Mouse (Mus musculus): ENCODE data around the gene Bcas3. TPM values are rescaled to one million over a fixed set of nuclear protein-coding genes. Genes with fewer than 3 reads are reported as not detected.

Gene Bcas3
- polyA plus RNA-seq, 1 experiment from 2014 or later: 13.6 TPM

DNA sequence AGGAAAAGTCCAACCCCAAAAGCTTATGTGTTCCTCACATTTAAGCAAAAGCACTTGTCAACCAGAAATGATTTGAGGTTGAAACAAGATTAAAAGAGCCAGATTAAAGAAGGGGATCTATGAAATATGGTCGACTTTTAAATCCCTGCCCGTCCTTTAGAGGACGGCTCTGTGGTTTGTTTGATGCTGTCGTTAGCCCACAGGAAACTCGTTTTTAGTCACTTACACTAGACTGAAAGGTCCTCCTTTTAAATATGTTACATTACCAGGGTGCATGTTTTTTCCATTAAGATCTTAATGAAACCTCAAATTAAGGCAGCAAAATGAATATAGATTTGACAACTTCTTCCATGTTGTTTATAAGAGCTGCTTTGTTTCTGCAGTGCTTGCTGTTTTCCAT lies 192.6 kb downstream of the Bcas3 start:
- Histone ChIP-seq H3K4me1 (ENCODE audit: insufficient read depth) (no peaks in the 10 kb centered on the region), H3K4me2 (ENCODE audit: low read depth, low read length) (no peak overlapping the region), H3K27ac (ENCODE audit: low read depth) (no peak overlapping the region), H3K9ac (replicated peaks) (no peak overlapping the region), H3K36me3 (replicated peaks; ENCODE audit: insufficient read depth, low read length) (no peaks in the 10 kb centered on the region), H3K4me3 (ENCODE audit: low read depth, low read length) (no peak overlapping the region), H3K27me3 (ENCODE audit: insufficient read depth, low read length) (no peaks in the 10 kb centered on the region), H3K9me3 (ENCODE audit: low read length) (no peaks in the 10 kb centered on the region)
- WGBS (ENCODE audit: insufficient replicate concordance): 40% methylated on average over 5 of the region's 5 CpGs
- TF ChIP-seq CTCF (IDR thresholded peaks at IDR 0.05; ENCODE audit: low read depth): no peak
- no peak for TF ChIP-seq EP300 (IDR thresholded peaks at IDR 0.05; ENCODE audit: low read depth)
- ATAC-seq: no peak
- DNase-seq: no peak

DNA sequence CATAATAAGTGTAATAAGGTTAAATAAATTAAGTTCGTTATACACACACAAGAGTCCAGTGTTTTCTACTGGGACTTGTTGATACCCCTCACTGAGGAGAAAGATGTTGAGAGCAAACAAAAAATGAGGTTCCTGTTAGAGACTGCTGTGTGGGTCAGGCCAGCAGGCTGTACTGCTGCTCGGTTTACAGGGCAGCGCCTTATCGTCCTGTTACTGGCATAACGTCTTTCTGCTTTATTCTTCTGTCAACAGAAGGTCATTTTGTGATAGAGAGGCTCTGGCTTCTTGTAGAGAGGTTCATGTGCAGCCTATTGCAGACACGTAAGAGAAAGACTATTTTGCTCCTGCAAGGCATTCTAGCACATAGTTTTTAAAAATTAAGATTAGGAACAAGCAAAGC lies 195.0 kb downstream of the Bcas3 start:
- no peak for ATAC-seq
- Histone ChIP-seq H3K4me1 (ENCODE audit: insufficient read depth) (no peaks in the 10 kb centered on the region), H3K9me3 (ENCODE audit: low read length) (no peaks in the 10 kb centered on the region), H3K4me2 (ENCODE audit: low read depth, low read length) (no peak overlapping the region), H3K36me3 (replicated peaks; ENCODE audit: insufficient read depth, low read length) (no peaks in the 10 kb centered on the region), H3K27me3 (ENCODE audit: insufficient read depth, low read length) (no peaks in the 10 kb centered on the region), H3K9ac (replicated peaks) (no peak overlapping the region), H3K4me3 (ENCODE audit: low read depth, low read length) (no peak overlapping the region), H3K27ac (ENCODE audit: low read depth) (no peak overlapping the region)
- TF ChIP-seq EP300 (IDR thresholded peaks at IDR 0.05; ENCODE audit: low read depth) (no peak), CTCF (IDR thresholded peaks at IDR 0.05; ENCODE audit: low read depth) (no peak)
- 59% methylated on average over 6 of the region's 6 CpGs for WGBS (ENCODE audit: insufficient replicate concordance)
- DNase-seq: no peak

DNA sequence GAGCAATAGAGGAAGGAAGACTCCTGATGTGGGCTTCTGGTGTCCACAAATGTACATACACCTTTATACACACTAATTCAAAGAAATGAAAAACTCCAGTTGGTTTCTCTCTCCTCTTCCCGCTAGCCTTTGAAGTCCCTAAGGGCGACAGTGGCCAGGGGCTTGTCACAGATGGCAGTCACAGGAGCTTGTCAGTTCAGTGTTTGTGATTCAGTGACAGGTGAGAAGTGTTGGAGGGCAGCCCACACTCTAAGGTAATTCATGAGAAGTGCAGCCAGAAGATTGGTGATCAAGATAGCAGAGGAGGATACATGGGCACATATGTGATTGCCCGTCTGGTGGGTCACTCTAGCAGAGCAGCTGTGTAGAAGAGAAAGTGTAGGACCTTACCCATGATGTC lies 196.7 kb downstream of the Bcas3 start:
- Histone ChIP-seq H3K4me1 (ENCODE audit: insufficient read depth) (no peaks in the 10 kb centered on the region), H3K9me3 (ENCODE audit: low read length) (no peaks in the 10 kb centered on the region), H3K27ac (ENCODE audit: low read depth) (no peak overlapping the region), H3K4me2 (ENCODE audit: low read depth, low read length) (no peak overlapping the region), H3K4me3 (ENCODE audit: low read depth, low read length) (no peak overlapping the region), H3K9ac (replicated peaks) (no peak overlapping the region), H3K27me3 (ENCODE audit: insufficient read depth, low read length) (no peaks in the 10 kb centered on the region), H3K36me3 (replicated peaks; ENCODE audit: insufficient read depth, low read length) (no peaks in the 10 kb centered on the region)
- WGBS (ENCODE audit: insufficient replicate concordance): 81% methylated on average over 3 of the region's 3 CpGs
- no peak for DNase-seq
- ATAC-seq: no peak
- TF ChIP-seq EP300 (IDR thresholded peaks at IDR 0.05; ENCODE audit: low read depth): no peak
- no peak for TF ChIP-seq CTCF (IDR thresholded peaks at IDR 0.05; ENCODE audit: low read depth)

GRCm38 (mm10) chr11:85555066-85555465 lies 202.1 kb downstream of the Bcas3 start:
- DNase-seq (no peak), ATAC-seq (no peak)
- 34% methylated on average over 1 of the region's 1 CpGs for WGBS (ENCODE audit: insufficient replicate concordance)
- H3K36me3 ChIP-seq (replicated peaks; ENCODE audit: insufficient read depth, low read length): no peaks in the 10 kb centered on the region
- H3K9me3 ChIP-seq (ENCODE audit: low read length): no peaks in the 10 kb centered on the region
- H3K27ac ChIP-seq (ENCODE audit: low read depth): no peak overlapping the region
- H3K4me3 ChIP-seq (ENCODE audit: low read depth, low read length): no peak overlapping the region
- peaks cover 3% of the 10 kb centered on the region; the same call in 1 of the 2 replicates for H3K4me1 ChIP-seq (ENCODE audit: insufficient read depth)
- no peak overlapping the region for H3K4me2 ChIP-seq (ENCODE audit: low read depth, low read length)
- no peaks in the 10 kb centered on the region for H3K27me3 ChIP-seq (ENCODE audit: insufficient read depth, low read length)
- no peak overlapping the region for H3K9ac ChIP-seq (replicated peaks)
- TF ChIP-seq EP300 (IDR thresholded peaks at IDR 0.05; ENCODE audit: low read depth) (peak; percentile 42; the same call in 1 of the 2 replicates), CTCF (IDR thresholded peaks at IDR 0.05; ENCODE audit: low read depth) (no peak)

- no peak overlapping the region for H3K27ac ChIP-seq (ENCODE audit: low read depth)
- H3K9me3 ChIP-seq (ENCODE audit: low read length): no peaks in the 10 kb centered on the region
- DNase-seq (no peak), ATAC-seq (no peak)
- H3K36me3 ChIP-seq (replicated peaks; ENCODE audit: insufficient read depth, low read length): no peaks in the 10 kb centered on the region
- H3K27me3 ChIP-seq (ENCODE audit: insufficient read depth, low read length): no peaks in the 10 kb centered on the region
- no peak overlapping the region for H3K4me2 ChIP-seq (ENCODE audit: low read depth, low read length)
- no peak for TF ChIP-seq EP300 (IDR thresholded peaks at IDR 0.05; ENCODE audit: low read depth)
- peaks cover 3% of the 10 kb centered on the region; the same call in 1 of the 2 replicates for H3K4me1 ChIP-seq (ENCODE audit: insufficient read depth)
- no peak overlapping the region for H3K4me3 ChIP-seq (ENCODE audit: low read depth, low read length)
- WGBS (ENCODE audit: insufficient replicate concordance): 81% methylated on average over 2 of the region's 2 CpGs
- no peak overlapping the region for H3K9ac ChIP-seq (replicated peaks)
Observed at GRCm38 (mm10) chr11:85555721-85556120, 202.8 kb downstream of the Bcas3 start.

DNA sequence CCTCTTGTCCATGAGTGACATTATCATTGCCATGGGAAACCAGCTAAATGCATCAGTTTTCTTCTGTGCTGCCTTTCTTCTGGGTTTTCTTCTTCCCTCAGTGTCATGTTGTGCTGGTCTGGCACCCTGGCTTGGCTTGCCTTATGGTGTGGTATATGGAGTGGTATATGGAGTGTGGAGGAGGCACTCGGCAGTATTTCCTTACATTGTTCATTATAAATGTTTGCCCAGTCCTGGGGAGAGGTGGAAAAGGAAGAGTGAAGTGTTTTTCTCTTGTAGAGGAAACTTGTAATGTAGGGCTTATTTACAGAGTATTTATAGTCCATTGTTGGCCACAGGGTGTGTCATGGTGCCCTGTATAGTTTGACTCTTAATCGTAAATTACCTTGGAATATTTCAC lies 212.1 kb downstream of the Bcas3 start:
- no peak overlapping the region for H3K4me3 ChIP-seq (ENCODE audit: low read depth, low read length)
- no peaks in the 10 kb centered on the region for H3K9me3 ChIP-seq (ENCODE audit: low read length)
- DNase-seq: no peak
- WGBS (ENCODE audit: insufficient replicate concordance): 57% methylated on average over 2 of the region's 2 CpGs
- H3K36me3 ChIP-seq (replicated peaks; ENCODE audit: insufficient read depth, low read length): no peaks in the 10 kb centered on the region
- no peak for ATAC-seq
- H3K27me3 ChIP-seq (ENCODE audit: insufficient read depth, low read length): no peaks in the 10 kb centered on the region
- no peak overlapping the region for H3K9ac ChIP-seq (replicated peaks)
- no peaks in the 10 kb centered on the region for H3K4me1 ChIP-seq (ENCODE audit: insufficient read depth)
- TF ChIP-seq CTCF (IDR thresholded peaks at IDR 0.05; ENCODE audit: low read depth): no peak
- TF ChIP-seq EP300 (IDR thresholded peaks at IDR 0.05; ENCODE audit: low read depth): no peak
- H3K4me2 ChIP-seq (ENCODE audit: low read depth, low read length): no peak overlapping the region
- H3K27ac ChIP-seq (ENCODE audit: low read depth): no peak overlapping the region

DNA sequence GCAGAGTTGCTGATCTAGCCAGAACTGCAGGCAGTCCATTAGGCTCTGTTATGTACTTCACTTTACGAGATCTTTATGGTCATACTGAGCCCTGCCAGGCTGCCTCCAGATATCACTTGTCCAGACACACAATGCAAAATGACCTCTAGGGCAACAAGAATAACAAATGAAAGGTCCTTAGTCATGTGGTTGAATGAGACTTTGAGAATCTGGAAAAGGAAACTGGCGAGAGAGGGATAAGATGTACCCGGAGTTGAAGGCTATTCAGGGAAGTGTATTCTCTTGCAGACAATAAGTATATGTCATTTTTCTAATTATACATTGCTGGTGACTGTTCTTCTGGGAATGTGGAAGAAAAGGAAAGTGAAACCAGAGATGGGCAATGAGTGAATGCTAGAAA lies 218.1 kb downstream of the Bcas3 start:
- H3K4me1 ChIP-seq (ENCODE audit: insufficient read depth): 0 out of 2 replicates have a peak, but pooled peaks cover 4% of the 10 kb centered on the region
- no peaks in the 10 kb centered on the region for H3K36me3 ChIP-seq (replicated peaks; ENCODE audit: insufficient read depth, low read length)
- no peak overlapping the region for H3K27ac ChIP-seq (ENCODE audit: low read depth)
- H3K9ac ChIP-seq (replicated peaks): no peak overlapping the region
- no peak overlapping the region for H3K4me3 ChIP-seq (ENCODE audit: low read depth, low read length)
- WGBS (ENCODE audit: insufficient replicate concordance): 72% methylated on average over 3 of the region's 3 CpGs
- H3K4me2 ChIP-seq (ENCODE audit: low read depth, low read length): no peak overlapping the region
- peak; percentile 67 for ATAC-seq
- no peaks in the 10 kb centered on the region for H3K9me3 ChIP-seq (ENCODE audit: low read length)
- H3K27me3 ChIP-seq (ENCODE audit: insufficient read depth, low read length): no peaks in the 10 kb centered on the region
- TF ChIP-seq EP300 (IDR thresholded peaks at IDR 0.05; ENCODE audit: low read depth) (peak; percentile 78), CTCF (IDR thresholded peaks at IDR 0.05; ENCODE audit: low read depth) (no peak)
- no peak for DNase-seq
